Mouse (Mus musculus): ENCODE results near the gene Sdhaf2.

DNA sequence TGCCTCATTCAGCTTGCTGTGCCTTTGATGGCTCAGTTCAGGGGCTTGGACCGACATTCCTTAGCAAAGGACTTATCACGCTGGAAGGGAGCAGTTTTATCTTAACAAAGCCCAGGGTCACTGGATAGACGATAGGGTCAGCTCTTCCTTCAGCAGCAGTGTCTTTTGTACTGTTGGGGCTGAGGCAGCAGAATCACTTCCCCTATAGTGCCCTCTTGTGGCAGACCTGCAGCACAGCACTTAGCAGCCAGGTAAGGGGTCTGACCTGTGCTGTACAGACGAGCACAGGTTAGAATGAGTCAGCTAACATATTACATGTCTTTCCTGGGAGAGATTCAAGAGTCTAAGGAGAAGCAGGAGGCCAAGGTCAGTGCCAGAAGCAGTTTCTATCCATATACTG lies 23.4 kb downstream of the Sdhaf2 start:
- TF ChIP-seq CTCF (IDR thresholded peaks at IDR 0.05; ENCODE audit: low read depth, low read length) (peak; percentile 99), GATA1 (IDR thresholded peaks at IDR 0.05; ENCODE audit: borderline replicate concordance, low read length) (no peak), TAL1 (conservative IDR thresholded peaks at IDR 0.05; ENCODE audit: low read depth, low read length) (no peak), POLR2AphosphoS5 (IDR thresholded peaks at IDR 0.05; ENCODE audit: insufficient replicate concordance, low read depth, low read length) (no peak)
